Mouse (Mus musculus) liver, postnatal 0 days (tissue): ENCODE measurements around the gene Zfp652.

ENCODE experiments used
- CTCF ChIP-seq: sonication (generic); IDR thresholded peaks from 2 replicates; pipeline ENCODE4 v1.5.1; 2016; ENCODE audit warnings: antibody characterized with exemption, low read depth
- EP300 ChIP-seq: IDR thresholded peaks from 2 replicates; pipeline ENCODE4 v1.6.1; 2016; ENCODE audit warnings: antibody characterized with exemption, low read depth, mild to moderate bottlenecking

DNA sequence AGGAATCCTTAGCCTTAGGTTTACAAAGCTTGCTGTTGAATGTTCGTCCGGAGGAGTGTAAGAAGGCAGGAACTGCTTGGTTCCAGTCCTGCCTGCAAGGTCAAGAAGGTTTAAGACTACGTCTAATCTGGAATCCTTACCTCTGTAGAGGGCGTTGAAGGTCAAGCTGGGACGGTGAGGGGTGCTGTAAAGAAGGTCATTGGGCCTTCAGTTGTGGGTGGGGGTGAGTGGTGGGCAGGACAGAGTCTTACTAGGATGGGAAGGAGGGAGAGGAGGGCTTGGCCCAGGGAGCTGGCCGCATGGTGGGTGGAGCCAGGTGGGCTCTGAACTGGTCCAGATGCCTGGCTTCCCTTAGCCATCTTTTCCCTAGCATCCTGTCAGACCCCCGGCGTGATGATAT lies 59.2 kb downstream of the Zfp652 start:
- TF ChIP-seq CTCF = no peak
- TF ChIP-seq EP300 = no peak
